Mouse (Mus musculus) forebrain, embryonic 14.5 days (tissue): Measurements from ENCODE around the gene Ltbp1. TPM values are rescaled to one million over a fixed set of nuclear protein-coding genes. Genes with fewer than 3 reads are reported as not detected.
A peak's percentile ranks its signal among the peaks of the same experiment; 100 is the strongest.

Source experiments
- ATAC-seq: fragments of 200-750 bp; cut with Nextera tagmentation; 2 replicates; pipeline ENCODE4 v1.8.0; 2017; ENCODE audit warnings: mild to moderate bottlenecking, moderate library complexity
- DNase-seq: peaks from one replicate; pipeline ENCODE4 v3.0.0-alpha.2; 2015; ENCODE audit warnings: low spot score
- H3K27ac ChIP-seq: fragments of 300-500 bp; sonication (generic); 2 replicates; pipeline ENCODE4 v1.5.1; 2014; ENCODE audit warnings: low read depth, mild to moderate bottlenecking, control low read depth, low read length, moderate library complexity
- H3K27me3 ChIP-seq: fragments of 300-500 bp; sonication (generic); replicated peaks from 2 replicates; pipeline ENCODE4 v1.6.1; 2014; ENCODE audit warnings: low read length, control low read depth, mixed read lengths; ENCODE audit not compliant: control insufficient read depth, insufficient read depth
- H3K36me3 ChIP-seq: fragments of 300-500 bp; sonication (generic); 2 replicates; pipeline ENCODE4 v1.6.1; 2014; ENCODE audit warnings: low read length, control low read depth; ENCODE audit not compliant: control insufficient read depth, insufficient read depth
- H3K4me1 ChIP-seq: fragments of 300-500 bp; sonication (generic); 2 replicates; pipeline ENCODE4 v1.6.1; 2014; ENCODE audit warnings: antibody characterized with exemption, low read length, control low read depth; ENCODE audit not compliant: control insufficient read depth, insufficient read depth
- H3K4me2 ChIP-seq: fragments of 300-500 bp; sonication (generic); 2 replicates; pipeline ENCODE4 v1.6.1; 2014; ENCODE audit warnings: mild to moderate bottlenecking, control low read depth, low read length
- H3K4me3 ChIP-seq: fragments of 300-500 bp; sonication (generic); 2 replicates; pipeline ENCODE4 v1.5.1; 2014; ENCODE audit warnings: low read depth, low read length, control low read depth
- H3K9ac ChIP-seq: fragments of 300-500 bp; sonication (generic); 2 replicates; pipeline ENCODE4 v1.6.1; 2014; ENCODE audit warnings: mild to moderate bottlenecking, low read length, control low read depth, moderate library complexity
- H3K9me3 ChIP-seq: fragments of 300-500 bp; sonication (generic); replicated peaks from 2 replicates; pipeline ENCODE4 v1.6.1; 2016; ENCODE audit warnings: low read length, control low read depth, mixed read lengths; ENCODE audit not compliant: control insufficient read depth
- WGBS: fragments of 180-500 bp; shearing (Covaris S2); extraction: QIAGEN DNeasy Blood & Tissue Kit; methylation state at CpG from one replicate; pipeline ENCODE4 v1.1.7; 2014; 5-methylcytosine and 5-hydroxymethylcytosine counted together
- polyA plus RNA-seq: library from polyadenylated mRNA; unstranded; fragments of >200 nt; fragmentation: Nextera tagmentation; extraction: Ambion mirVana; gene quantifications from 2 replicates; pipeline ENCODE4 v1.2.1, GENCODE M21; 2014

Ltbp1 gene
- polyA plus RNA-seq, 1 experiment from 2014 or later, result 4.5 TPM

- 92% methylated on average over 6 of the region's 6 CpGs for WGBS
- no peak overlapping the region for H3K4me3 ChIP-seq
- ATAC-seq (no peak), DNase-seq (no peak)
- H3K36me3 ChIP-seq, result 0 out of 2 replicates have a peak, but pooled peaks cover 3% of the 10 kb centered on the region
- no peak overlapping the region for H3K9ac ChIP-seq
- no peaks in the 10 kb centered on the region for H3K9me3 ChIP-seq
- H3K27ac ChIP-seq, result no peak overlapping the region
- no peaks in the 10 kb centered on the region for H3K27me3 ChIP-seq
- H3K4me2 ChIP-seq, result no peak overlapping the region
- no peaks in the 10 kb centered on the region for H3K4me1 ChIP-seq
Measured at GRCm38 (mm10) chr17:75391429-75392192, 386.2 kb downstream of the Ltbp1 start.

GRCm38 (mm10) chr17:75406405-75406804, 401.0 kb downstream of the Ltbp1 start:
- WGBS, result 42% methylated on average over 4 of the region's 4 CpGs
- H3K4me2 ChIP-seq, result no peak overlapping the region
- H3K27ac ChIP-seq, result no peak overlapping the region
- DNase-seq (peak; percentile 19), ATAC-seq (no peak)
- H3K27me3 ChIP-seq, result no peaks in the 10 kb centered on the region
- H3K4me1 ChIP-seq, result no peaks in the 10 kb centered on the region
- no peak overlapping the region for H3K4me3 ChIP-seq
- no peak overlapping the region for H3K9ac ChIP-seq
- H3K9me3 ChIP-seq, result no peaks in the 10 kb centered on the region
- no peaks in the 10 kb centered on the region for H3K36me3 ChIP-seq

GRCm38 (mm10) chr17:75416861-75417260, 411.5 kb downstream of the Ltbp1 start:
- H3K27me3 ChIP-seq, result no peaks in the 10 kb centered on the region
- no peak for ATAC-seq
- H3K9ac ChIP-seq, result no peak overlapping the region
- no peak overlapping the region for H3K4me2 ChIP-seq
- no peak overlapping the region for H3K4me3 ChIP-seq
- no peaks in the 10 kb centered on the region for H3K9me3 ChIP-seq
- WGBS, result 84% methylated on average over 3 of the region's 3 CpGs
- no peaks in the 10 kb centered on the region for H3K4me1 ChIP-seq
- DNase-seq, result no peak
- H3K36me3 ChIP-seq, result no peaks in the 10 kb centered on the region
- no peak overlapping the region for H3K27ac ChIP-seq

GRCm38 (mm10) chr17:75434152-75434551, 428.8 kb downstream of the Ltbp1 start:
- WGBS, result 84% methylated on average over 2 of the region's 2 CpGs
- H3K4me2 ChIP-seq, result no peak overlapping the region
- H3K4me1 ChIP-seq, result no peaks in the 10 kb centered on the region
- no peak overlapping the region for H3K27ac ChIP-seq
- DNase-seq (no peak), ATAC-seq (no peak)
- H3K4me3 ChIP-seq, result no peak overlapping the region
- no peaks in the 10 kb centered on the region for H3K9me3 ChIP-seq
- H3K36me3 ChIP-seq, result no peaks in the 10 kb centered on the region
- no peaks in the 10 kb centered on the region for H3K27me3 ChIP-seq
- H3K9ac ChIP-seq, result no peak overlapping the region

- no peak overlapping the region for H3K4me2 ChIP-seq
- H3K9ac ChIP-seq, result no peak overlapping the region
- DNase-seq (no peak), ATAC-seq (no peak)
- no peak overlapping the region for H3K4me3 ChIP-seq
- H3K36me3 ChIP-seq, result no peaks in the 10 kb centered on the region
- H3K4me1 ChIP-seq, result no peaks in the 10 kb centered on the region
- no peak overlapping the region for H3K27ac ChIP-seq
- no peaks in the 10 kb centered on the region for H3K9me3 ChIP-seq
- no peaks in the 10 kb centered on the region for H3K27me3 ChIP-seq
- WGBS, result 79% methylated on average over 3 of the region's 3 CpGs
Measured at GRCm38 (mm10) chr17:75434871-75435270, 429.5 kb downstream of the Ltbp1 start.

GRCm38 (mm10) chr17:75435599-75435998, 430.2 kb downstream of the Ltbp1 start, which contains the start of gene Rasgrp3:
Gene Rasgrp3, plus strand, starts transcription at chr17:75435896.
- H3K9ac ChIP-seq, result no peak within 1 kb of the TSS
- no peak within 1 kb of the TSS for H3K27ac ChIP-seq
- DNase-seq (no peak), ATAC-seq (no peak)
- H3K4me1 ChIP-seq, result no peaks in the 10 kb centered on the region
- H3K9me3 ChIP-seq, result no peaks in the 10 kb centered on the region
- 64% methylated on average over 6 of the region's 6 CpGs for WGBS
- no peaks in the 10 kb centered on the region for H3K27me3 ChIP-seq
- H3K36me3 ChIP-seq, result no peaks in the 10 kb centered on the region
- H3K4me3 ChIP-seq, result no peak within 1 kb of the TSS
- H3K4me2 ChIP-seq, result no peak within 1 kb of the TSS

- Histone ChIP-seq H3K27me3 (no peaks in the 10 kb centered on the region), H3K36me3 (no peaks in the 10 kb centered on the region), H3K27ac (no peak overlapping the region), H3K4me1 (no peaks in the 10 kb centered on the region), H3K4me2 (no peak overlapping the region), H3K4me3 (no peak overlapping the region), H3K9me3 (no peaks in the 10 kb centered on the region), H3K9ac (no peak overlapping the region)
- DNase-seq, result no peak
- WGBS, result 81% methylated on average over 8 of the region's 8 CpGs
- ATAC-seq, result no peak
Measured at GRCm38 (mm10) chr17:75436095-75436494, 430.7 kb downstream of the Ltbp1 start.

- WGBS, result 91% methylated on average over 6 of the region's 6 CpGs
- Histone ChIP-seq H3K27ac (no peak overlapping the region), H3K9me3 (no peaks in the 10 kb centered on the region), H3K27me3 (no peaks in the 10 kb centered on the region), H3K4me2 (no peak overlapping the region), H3K4me1 (no peaks in the 10 kb centered on the region), H3K9ac (no peak overlapping the region), H3K36me3 (no peaks in the 10 kb centered on the region), H3K4me3 (no peak overlapping the region)
- DNase-seq (no peak), ATAC-seq (no peak)
Measured at GRCm38 (mm10) chr17:75436819-75437218, 431.5 kb downstream of the Ltbp1 start.

GRCm38 (mm10) chr17:75437239-75437750, 431.9 kb downstream of the Ltbp1 start:
- H3K4me3 ChIP-seq, result no peak overlapping the region
- no peak for DNase-seq
- H3K27ac ChIP-seq, result no peak overlapping the region
- H3K9me3 ChIP-seq, result no peaks in the 10 kb centered on the region
- no peak overlapping the region for H3K4me2 ChIP-seq
- H3K4me1 ChIP-seq, result no peaks in the 10 kb centered on the region
- 79% methylated on average over 11 of the region's 11 CpGs for WGBS
- no peak for ATAC-seq
- H3K36me3 ChIP-seq, result no peaks in the 10 kb centered on the region
- H3K27me3 ChIP-seq, result no peaks in the 10 kb centered on the region
- no peak overlapping the region for H3K9ac ChIP-seq
